Mouse (Mus musculus) pancreas, adult 10 weeks (tissue): Measurements from ENCODE around the gene Ntng2. TPM values are rescaled to one million over a fixed set of nuclear protein-coding genes. Genes with fewer than 3 reads are reported as not detected.

Experiments used
- polyA plus RNA-seq: library from polyadenylated mRNA; stranded (reverse); fragments of 350-450 nt; fragmentation: Illumina TruSeq; extraction: RNeasy Lipid Tissue Mini Kit (QIAGEN cat#74804); gene quantifications from one replicate; pipeline ENCODE4 v1.2.3, GENCODE M21; 2015; ENCODE audit warnings: low read depth, low replicate concordance; ENCODE audit not compliant: insufficient read depth

Gene Ntng2
- polyA plus RNA-seq, result 1.9 TPM

DNA sequence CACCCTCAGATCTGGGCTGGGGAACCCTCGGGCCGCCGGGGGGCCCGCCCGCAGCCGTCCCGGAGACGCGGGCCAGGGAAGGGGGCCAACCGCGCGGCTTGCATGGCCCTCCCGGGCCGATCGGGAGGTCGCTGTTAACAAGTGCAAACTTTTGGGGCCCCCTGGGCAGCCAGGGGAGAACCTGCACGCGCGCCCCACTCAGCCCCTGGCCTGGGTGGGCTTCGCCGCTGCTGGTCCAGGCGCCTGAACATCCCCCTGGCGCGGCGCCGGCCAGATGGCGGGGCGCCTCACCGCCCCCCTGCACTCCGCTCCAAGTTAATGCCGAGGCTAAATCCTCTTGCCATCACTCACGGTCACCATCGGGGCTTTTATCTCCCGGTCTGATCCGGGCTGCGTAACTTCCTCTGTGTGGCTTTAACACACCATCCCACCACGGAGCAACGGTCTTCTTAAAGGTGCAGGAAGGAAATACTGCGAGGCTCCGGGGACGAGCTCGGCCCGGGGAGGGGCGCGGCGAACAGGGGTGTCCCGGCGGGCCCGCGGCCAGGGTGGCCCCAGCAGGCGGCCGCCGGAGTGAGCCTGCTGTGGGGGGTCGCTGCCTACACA, at the start of gene Ntng2:
TSS of gene Ntng2 (minus strand) at position 407 of the 606 bp plus-strand sequence.

Other genes with a start within 250 kb of the Ntng2 start
- not detected for gene Cfap77, start 197.9 kb downstream of the Ntng2 start, polyA plus RNA-seq
- 2.7 TPM for gene Ttf1, start 192.7 kb downstream of the Ntng2 start, polyA plus RNA-seq
- gene Setx, start 128.8 kb downstream of the Ntng2 start, polyA plus RNA-seq, result 7.4 TPM
- 5.5 TPM for gene Med27, start 93.8 kb upstream of the Ntng2 start, polyA plus RNA-seq